Mouse (Mus musculus) olfactory bulb, adult 2 months (tissue): ENCODE measurements around the gene Flot1.

Experiments
- CTCF ChIP-seq: fragments of 200-500 bp; IDR thresholded peaks from 2 replicates; pipeline ENCODE4 v1.5.1; 2012; ENCODE audit warnings: low read depth, mild to moderate bottlenecking, low read length, moderate library complexity; ENCODE audit not compliant: insufficient read depth
- POLR2A ChIP-seq: fragments of 200-500 bp; IDR thresholded peaks from 2 replicates; pipeline ENCODE4 v1.6.1; 2012; ENCODE audit warnings: mild to moderate bottlenecking, low read depth, low read length, moderate library complexity; ENCODE audit not compliant: insufficient read depth

DNA sequence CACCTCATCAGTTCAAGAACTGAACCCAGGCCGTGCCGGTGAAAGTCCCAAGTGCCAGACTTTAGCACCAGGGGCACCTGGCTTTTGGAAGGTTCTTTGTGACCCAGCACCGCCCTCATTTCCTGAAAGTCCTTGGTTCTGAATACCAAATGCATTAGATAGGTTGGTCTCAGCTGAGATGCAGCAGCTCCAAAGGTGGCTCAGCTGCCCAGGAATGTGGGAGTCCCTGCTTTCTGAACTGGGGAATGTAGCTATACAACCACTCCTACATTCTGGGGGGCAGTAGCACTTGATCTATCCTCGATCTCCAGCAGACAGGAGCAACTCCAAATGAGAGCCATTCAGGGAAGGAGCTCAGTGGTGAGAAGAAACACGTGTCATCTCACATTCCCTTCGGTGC lies 10.3 kb upstream of the Flot1 start:
- TF ChIP-seq CTCF: no peak
- no peak for TF ChIP-seq POLR2A
